Mouse (Mus musculus) MEL (cell line): Measurements from ENCODE around the gene Tmem151b. TPM values are rescaled to one million over a fixed set of nuclear protein-coding genes. Genes with fewer than 3 reads are reported as not detected.

Source experiments
- DNase-seq: peaks from one replicate; pipeline ENCODE4 v3.0.0; 2011; ENCODE audit warnings: low read depth, low spot score
- H3K27ac ChIP-seq: 2 replicates; pipeline ENCODE4 v1.5.1; 2012; ENCODE audit warnings: low read depth, mild to moderate bottlenecking, control low read depth, low read length, moderate library complexity; ENCODE audit not compliant: control insufficient read depth
- H3K27me3 ChIP-seq, 2 experiments: fragments of 150-350 bp in 1 of 2; sonication (generic) in 1 of 2; 2 replicates each; pipeline ENCODE4 v1.6.1; 2012; ENCODE audit warnings: low read length in 2 of 2, mild to moderate bottlenecking in 2 of 2, improper control_type of control experiment in 1 of 2, moderate library complexity in 1 of 2; ENCODE audit not compliant: insufficient read depth in 2 of 2, control insufficient read depth in 1 of 2
- H3K36me3 ChIP-seq, 2 experiments: 2 replicates each; pipeline ENCODE4 v1.6.1; 2012 to 2014; ENCODE audit warnings: low read length in 2 of 2, improper control_type of control experiment in 1 of 2, inconsistent platforms in 1 of 2, mild to moderate bottlenecking in 1 of 2; ENCODE audit not compliant: insufficient read depth in 2 of 2, control insufficient read depth in 1 of 2
- H3K4me1 ChIP-seq, 2 experiments: fragments of 150-350 bp in 1 of 2; sonication (generic) in 1 of 2; 2 replicates each; pipeline ENCODE4 v1.6.1; 2012; ENCODE audit warnings: low read length in 2 of 2, improper control_type of control experiment in 1 of 2, mild to moderate bottlenecking in 1 of 2; ENCODE audit not compliant: insufficient read depth in 2 of 2, control insufficient read depth in 1 of 2
- H3K4me3 ChIP-seq, 2 experiments: fragments of 150-350 bp in 1 of 2; sonication (generic) in 1 of 2; 2 replicates each; pipeline ENCODE4 v1.5.1; 2012; ENCODE audit warnings: low read depth in 2 of 2, low read length in 2 of 2, mild to moderate bottlenecking in 2 of 2, moderate library complexity in 2 of 2, control low read depth in 1 of 2, improper control_type of control experiment in 1 of 2; ENCODE audit not compliant: control insufficient read depth in 1 of 2, insufficient read depth in 1 of 2
- H3K79me2 ChIP-seq: 2 replicates; pipeline ENCODE4 v1.6.1; 2012; ENCODE audit warnings: mild to moderate bottlenecking, low read length, moderate library complexity; ENCODE audit not compliant: control insufficient read depth, poor library complexity, insufficient read depth
- H3K9ac ChIP-seq: 2 replicates; pipeline ENCODE4 v1.6.1; 2012; ENCODE audit warnings: low read depth, mild to moderate bottlenecking, control low read depth, low read length, moderate library complexity; ENCODE audit not compliant: control insufficient read depth, poor library complexity, severe bottlenecking
- H3K9me3 ChIP-seq: fragments of 150-350 bp; sonication (generic); replicated peaks from 2 replicates; pipeline ENCODE4 v1.6.1; 2012; ENCODE audit warnings: mild to moderate bottlenecking, low read length, improper control_type of control experiment, moderate library complexity; ENCODE audit not compliant: insufficient read depth
- CTCF ChIP-seq, 3 experiments: IDR thresholded peaks in 2 of 3; conservative IDR thresholded peaks in 1 of 3; 2 replicates each; pipeline ENCODE4 v1.5.1; 2011 to 2012; ENCODE audit warnings: low read length in 3 of 3, low read depth in 2 of 3, mild to moderate bottlenecking in 2 of 3, improper control_type of control experiment in 1 of 3, inconsistent platforms in 1 of 3, mixed read lengths in 1 of 3, moderate library complexity in 1 of 3; ENCODE audit not compliant: control insufficient read depth in 1 of 3, insufficient read depth in 1 of 3, poor library complexity in 1 of 3, severe bottlenecking in 1 of 3
- GABPA ChIP-seq: IDR thresholded peaks from 2 replicates; pipeline ENCODE4 v1.6.1; 2012; ENCODE audit warnings: low read depth, mild to moderate bottlenecking, inconsistent platforms, low read length, improper control_type of control experiment, moderate library complexity
- KAT2A ChIP-seq: conservative IDR thresholded peaks from 2 replicates; pipeline ENCODE4 v1.6.1; 2012; ENCODE audit warnings: low read depth, low read length, improper control_type of control experiment, inconsistent platforms
- MAZ ChIP-seq: IDR thresholded peaks from 2 replicates; pipeline ENCODE4 v1.6.1; 2012; ENCODE audit warnings: low read depth, mild to moderate bottlenecking, inconsistent platforms, low read length, improper control_type of control experiment
- SIN3A ChIP-seq: IDR thresholded peaks from 2 replicates; pipeline ENCODE4 v1.6.1; 2012; ENCODE audit warnings: low read length, improper control_type of control experiment, inconsistent platforms
- TAL1 ChIP-seq: IDR thresholded peaks from 2 replicates; pipeline ENCODE4 v1.6.1; 2012; ENCODE audit warnings: mild to moderate bottlenecking, inconsistent platforms, low read length, moderate library complexity, mixed read lengths
- TCF12 ChIP-seq: IDR thresholded peaks from 2 replicates; pipeline ENCODE4 v1.6.1; 2014; ENCODE audit warnings: low read depth, mild to moderate bottlenecking, inconsistent platforms, low read length, improper control_type of control experiment, moderate library complexity
- UBTF ChIP-seq: IDR thresholded peaks from 2 replicates; pipeline ENCODE4 v1.6.1; 2012; ENCODE audit warnings: low read depth, mild to moderate bottlenecking, inconsistent platforms, low read length, improper control_type of control experiment, moderate library complexity, borderline replicate concordance; ENCODE audit not compliant: insufficient read depth
- ZMIZ1 ChIP-seq: IDR thresholded peaks from 2 replicates; pipeline ENCODE4 v1.6.1; 2012; ENCODE audit warnings: low read depth, mild to moderate bottlenecking, inconsistent platforms, low read length, improper control_type of control experiment, moderate library complexity
- ZNF384 ChIP-seq: IDR thresholded peaks from 2 replicates; pipeline ENCODE4 v1.6.1; 2012; ENCODE audit warnings: low read depth, mild to moderate bottlenecking, inconsistent platforms, low read length, improper control_type of control experiment
- polyA plus RNA-seq, 2 experiments: library from polyadenylated mRNA; stranded (reverse) in 1 of 2; unstranded in 1 of 2; fragments of >175 nt in 1 of 2; fragments of >200 nt in 1 of 2; gene quantifications; 2 replicates each; pipeline versions ENCODE4 v1.2.1 to v1.2.4; 2012; ENCODE audit warnings: low replicate concordance in 2 of 2, low read depth in 1 of 2; ENCODE audit not compliant: insufficient read length in 2 of 2, insufficient read depth in 1 of 2, missing spikeins in 1 of 2
- total RNA-seq: library from RNA; depleted of rRNA; stranded (reverse); fragments of 300-350 nt; gene quantifications from 2 replicates; pipeline ENCODE4 v1.2.3, GENCODE M21; 2012

The Tmem151b gene
- total and polyA plus RNA-seq, 3 experiments: 0.15 to 1.1 TPM; not detected in 1

DNA sequence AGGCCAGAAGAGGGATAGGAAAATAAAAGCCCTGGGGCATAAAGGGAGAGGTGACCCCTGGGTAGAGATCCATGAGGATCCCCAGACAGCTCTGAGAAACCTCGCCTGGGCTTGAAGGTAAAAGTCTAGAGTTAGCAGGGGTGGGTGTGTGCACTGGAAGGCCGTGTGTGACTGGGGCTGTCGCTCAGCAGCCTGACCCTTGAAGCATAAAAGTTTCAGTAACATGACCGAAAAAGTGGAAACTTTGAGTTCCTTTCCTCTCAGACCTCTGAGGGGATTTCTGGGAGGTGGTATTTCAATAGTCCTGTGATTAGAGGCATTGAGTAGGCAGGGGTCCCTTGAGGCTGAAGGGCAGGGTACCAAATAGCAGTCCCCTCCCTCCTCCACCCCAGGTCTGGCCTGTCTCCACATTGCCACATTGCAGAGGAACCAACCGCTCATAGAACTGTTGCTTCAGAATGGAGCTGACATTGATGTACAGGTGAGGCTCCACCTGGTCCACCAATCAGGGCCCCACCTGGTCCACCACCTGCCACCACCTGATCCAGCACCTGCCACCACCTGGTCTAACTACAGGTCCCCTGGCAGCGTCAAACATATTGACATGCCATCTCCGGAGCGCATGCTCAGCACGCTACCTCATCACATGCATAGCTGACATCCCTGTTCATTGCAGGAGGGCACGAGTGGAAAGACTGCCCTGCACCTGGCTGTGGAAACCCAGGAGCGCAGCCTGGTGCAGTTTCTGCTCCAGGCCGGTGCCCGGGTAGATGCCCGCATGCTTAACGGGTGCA is 10.5 kb upstream of the Tmem151b start:
- H3K36me3 ChIP-seq: peaks cover 0 to 4% of the 10 kb centered on the region in 2 experiments; a peak in 2 of 4 replicates
- H3K27ac ChIP-seq: no peak overlapping the region

DNA sequence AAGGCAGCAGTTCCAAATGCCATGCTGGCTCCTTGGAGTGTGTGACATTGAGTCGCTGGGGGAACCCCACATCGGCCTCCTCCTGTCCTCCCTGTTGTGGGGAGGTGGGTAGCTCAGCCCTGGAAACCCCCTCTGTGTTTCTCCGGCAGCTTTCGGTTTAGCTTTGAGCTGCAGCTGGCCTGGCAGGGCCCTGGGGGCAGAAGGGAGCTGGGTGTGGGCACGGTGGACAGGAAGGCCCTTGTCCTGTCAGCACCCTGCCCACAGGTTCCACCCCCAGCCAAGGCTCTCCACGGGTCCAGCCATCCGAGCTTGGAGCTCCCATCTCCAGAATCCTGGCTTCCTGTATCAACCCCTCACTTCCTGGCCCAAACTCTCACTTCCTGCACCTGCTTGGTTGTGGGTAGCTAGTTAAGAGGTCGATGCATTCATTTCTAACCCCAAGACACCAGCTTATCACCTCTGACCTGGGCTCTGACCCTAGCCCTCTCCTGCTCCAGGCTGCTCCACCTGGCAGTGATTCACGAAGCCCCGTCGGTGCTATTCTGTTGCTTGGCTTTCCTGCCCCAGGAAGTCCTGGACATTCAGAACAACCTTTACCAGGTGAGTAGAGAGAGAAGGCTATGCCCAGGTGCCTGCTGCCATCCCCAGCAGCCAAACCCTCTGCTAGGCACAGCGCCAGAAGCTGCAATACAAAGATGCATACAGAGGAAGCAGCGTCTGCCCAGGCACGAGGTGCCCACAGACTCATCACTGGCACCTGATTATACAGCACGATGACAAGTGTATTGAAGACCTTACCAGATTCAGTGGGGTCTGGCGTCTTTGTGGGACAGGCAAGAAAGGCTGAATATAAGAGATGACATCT is 8.8 kb upstream of the Tmem151b start:
- DNase-seq: no peak
- no peak overlapping the region for H3K9ac ChIP-seq
- no peak overlapping the region for H3K27ac ChIP-seq
- no peaks in the 10 kb centered on the region for H3K9me3 ChIP-seq
- no peaks in the 10 kb centered on the region; the same call in 1 of the 2 replicates for H3K79me2 ChIP-seq
- peaks cover 0 to 11% of the 10 kb centered on the region in 2 experiments; a peak in 2 of 4 replicates for H3K36me3 ChIP-seq
- H3K27me3 ChIP-seq: no peaks in the 10 kb centered on the region
- H3K4me3 ChIP-seq: no peak overlapping the region
- peaks cover 0 to 25% of the 10 kb centered on the region in 2 experiments; a peak in 3 of 4 replicates for H3K4me1 ChIP-seq
- TF ChIP-seq UBTF (no peak), GABPA (no peak), CTCF (IDR thresholded peaks at IDR 0.05 in 2 of 3, conservative IDR thresholded peaks at IDR 0.05 in 1 of 3; ENCODE audit: control insufficient read depth in 1 of 3, insufficient read depth in 1 of 3, low read depth in 2 of 3, low read length in 3 of 3, poor library complexity in 1 of 3, severe bottlenecking in 1 of 3) (no peak), MAZ (no peak), ZMIZ1 (no peak)

More for the DNA sequence above, 10.5 kb upstream of the Tmem151b start:
- TF ChIP-seq TAL1: no peak
- TF ChIP-seq UBTF: no peak
- no peak for TF ChIP-seq TCF12
- no peak for TF ChIP-seq SIN3A
- no peak for TF ChIP-seq ZNF384
- no peak for TF ChIP-seq KAT2A
- TF ChIP-seq GABPA: no peak
- TF ChIP-seq ZMIZ1: no peak
- no peak for DNase-seq
- H3K27me3 ChIP-seq: no peaks in the 10 kb centered on the region
- no peaks in the 10 kb centered on the region for H3K9me3 ChIP-seq
- peaks cover 0 to 17% of the 10 kb centered on the region in 2 experiments; a peak in 3 of 4 replicates for H3K4me1 ChIP-seq
- peaks cover 11% of the 10 kb centered on the region for H3K79me2 ChIP-seq
- no peak overlapping the region for H3K9ac ChIP-seq
- no peak overlapping the region for H3K4me3 ChIP-seq
